Mouse (Mus musculus): ENCODE results near the gene Rabif. TPM values are rescaled to one million over a fixed set of nuclear protein-coding genes. Genes with fewer than 3 reads are reported as not detected.
"Not testable (repeated sequence)": the region's sequence is repeated elsewhere in the genome, so short reads cannot be mapped to it uniquely, and the experiment has no call there.

Rabif gene
- total RNA-seq, 1 experiment from 2014 or later, result 26.4 TPM

DNA sequence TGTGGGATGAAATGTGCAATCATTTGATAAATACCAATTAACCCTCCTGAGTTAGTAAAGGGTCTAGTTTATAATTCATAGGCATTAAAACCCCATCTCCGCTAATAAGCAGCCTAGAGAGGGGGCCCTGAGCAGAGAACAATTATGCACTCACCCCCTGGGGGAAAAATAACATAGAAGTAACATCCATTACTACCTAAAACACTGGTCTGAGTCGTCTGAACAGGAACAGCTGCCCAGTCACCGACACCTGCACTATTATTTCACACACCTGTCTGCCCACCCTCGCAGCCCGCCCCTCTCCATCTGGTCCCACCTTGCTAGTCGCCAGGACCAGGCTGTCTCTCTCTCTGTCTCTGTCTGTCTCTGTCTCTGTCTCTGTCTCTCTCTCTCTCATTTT lies 18.1 kb downstream of the Rabif start:
- DNase-seq, result no peak

DNA sequence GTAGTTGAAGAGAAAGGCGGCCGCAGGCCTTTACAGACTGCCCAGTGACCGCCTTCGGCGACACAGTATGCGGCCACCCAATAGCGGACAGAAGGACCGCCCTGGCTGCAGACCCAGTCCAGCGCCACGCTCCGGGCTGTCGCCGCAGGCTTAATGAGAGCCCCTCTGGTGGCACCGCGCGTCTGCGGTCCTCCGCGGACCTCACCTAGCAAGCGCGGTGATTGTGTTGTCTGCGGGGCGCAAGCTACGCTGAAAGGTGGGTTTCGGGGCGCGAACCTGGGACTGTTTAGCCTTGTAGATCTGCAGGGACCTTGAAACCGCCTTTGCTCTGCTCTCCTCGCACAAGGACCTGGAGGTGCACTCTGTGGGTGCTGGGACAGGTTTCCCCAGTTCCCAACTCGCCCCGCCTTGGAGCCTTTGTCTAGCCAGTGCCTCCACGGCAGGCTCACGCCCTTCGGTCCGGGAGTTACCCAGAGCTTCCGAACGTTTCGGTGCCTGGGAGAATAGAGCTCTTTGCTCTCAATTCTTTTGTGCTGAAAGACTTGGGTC lies 18.9 kb downstream of the Rabif start:
- peak; percentile 62 for DNase-seq

DNA sequence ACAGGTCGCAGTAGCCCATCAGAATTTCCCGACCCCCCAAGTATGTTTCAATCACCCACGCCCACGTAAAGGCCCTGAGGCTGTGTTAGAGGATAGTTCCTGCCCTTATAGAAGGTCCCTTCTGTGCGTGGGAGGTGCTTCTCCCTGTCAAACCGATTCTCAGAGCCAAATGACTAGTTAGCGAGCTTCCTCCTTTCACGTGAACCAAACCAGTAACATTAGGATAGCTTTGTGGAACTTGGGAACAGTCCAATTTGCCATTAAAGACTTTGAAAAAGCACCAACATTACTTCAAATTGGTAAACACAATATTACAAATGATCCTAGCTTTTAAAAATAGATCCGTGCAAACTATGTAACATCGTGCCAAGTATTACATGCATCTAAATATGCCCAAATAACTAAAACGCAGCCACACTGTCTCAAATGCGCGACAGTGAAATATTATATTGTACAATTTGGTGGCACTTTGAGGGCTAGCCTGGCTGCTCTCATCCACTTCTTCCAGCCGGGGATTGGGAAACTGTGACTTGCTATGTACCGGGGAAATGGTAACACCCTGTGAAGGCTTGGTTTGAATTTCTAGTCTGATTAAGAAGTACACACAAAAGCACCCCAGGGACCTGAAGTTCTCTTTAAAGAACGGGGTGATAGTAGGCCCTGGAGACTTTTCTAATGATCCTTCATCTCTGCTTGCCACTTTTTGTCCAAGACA lies 19.6 kb downstream of the Rabif start:
- DNase-seq, result peak; percentile 25

GRCm38 (mm10) chr1:134515891-134516290 lies 21.4 kb downstream of the Rabif start:
- DNase-seq, result no peak

GRCm38 (mm10) chr1:134516491-134517198 lies 22.2 kb downstream of the Rabif start:
- DNase-seq, result no peak

- not testable (repeated sequence) for DNase-seq
Observed at GRCm38 (mm10) chr1:134517841-134518240, 23.4 kb downstream of the Rabif start.

- DNase-seq, result peak; percentile 91
Observed at GRCm38 (mm10) chr1:134518677-134519076, 24.2 kb downstream of the Rabif start.

DNA sequence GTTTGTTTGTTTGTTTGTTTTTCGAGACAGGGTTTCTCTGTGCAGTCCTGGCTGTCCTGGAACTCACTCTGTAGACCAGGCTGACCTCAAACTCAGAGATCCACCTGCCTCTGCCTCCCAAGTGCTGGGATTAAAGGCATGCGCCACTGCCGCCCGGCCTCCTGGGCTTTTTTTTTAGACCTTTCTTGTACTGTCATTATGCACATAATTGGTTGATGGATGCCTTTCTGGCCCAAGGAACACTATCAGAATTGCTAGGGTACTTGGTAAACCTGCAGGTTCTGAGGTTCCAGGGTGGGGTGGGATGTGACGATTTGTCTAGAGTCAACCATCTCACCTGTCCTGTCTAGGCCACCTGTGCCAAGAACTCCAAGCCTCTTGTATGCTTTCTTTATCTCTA lies 24.8 kb downstream of the Rabif start:
- DNase-seq, result not testable (repeated sequence)

GRCm38 (mm10) chr1:134520001-134520721 lies 25.7 kb downstream of the Rabif start:
- no peak for DNase-seq

GRCm38 (mm10) chr1:134521163-134521562 lies 26.7 kb downstream of the Rabif start:
- no peak for DNase-seq

GRCm38 (mm10) chr1:134522325-134522724 lies 27.9 kb downstream of the Rabif start:
- no peak for DNase-seq

GRCm38 (mm10) chr1:134524424-134524823 lies 30.0 kb downstream of the Rabif start:
- DNase-seq, result peak; percentile 59

- DNase-seq, result no peak
Observed at GRCm38 (mm10) chr1:134525015-134525414, 30.6 kb downstream of the Rabif start.

DNA sequence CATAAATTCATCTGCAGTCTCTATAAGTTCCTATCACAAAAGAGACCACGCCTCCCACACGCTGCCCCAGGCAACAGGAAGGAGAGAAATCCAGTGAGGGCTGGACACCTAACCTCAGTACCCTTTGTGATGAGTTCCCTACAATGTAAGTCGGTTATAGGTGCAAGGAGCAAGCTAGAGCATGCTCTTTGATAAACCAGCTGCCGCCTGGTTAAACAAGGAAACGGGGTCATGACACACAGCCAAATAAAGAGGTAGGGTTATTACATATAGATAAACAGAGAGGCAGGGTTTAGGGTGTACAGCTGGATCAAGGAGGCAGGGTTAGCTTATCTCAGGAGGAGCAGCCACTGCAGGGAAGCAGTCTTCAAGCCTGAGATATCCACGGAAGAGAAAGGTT lies 32.3 kb downstream of the Rabif start:
- DNase-seq, result no peak

DNA sequence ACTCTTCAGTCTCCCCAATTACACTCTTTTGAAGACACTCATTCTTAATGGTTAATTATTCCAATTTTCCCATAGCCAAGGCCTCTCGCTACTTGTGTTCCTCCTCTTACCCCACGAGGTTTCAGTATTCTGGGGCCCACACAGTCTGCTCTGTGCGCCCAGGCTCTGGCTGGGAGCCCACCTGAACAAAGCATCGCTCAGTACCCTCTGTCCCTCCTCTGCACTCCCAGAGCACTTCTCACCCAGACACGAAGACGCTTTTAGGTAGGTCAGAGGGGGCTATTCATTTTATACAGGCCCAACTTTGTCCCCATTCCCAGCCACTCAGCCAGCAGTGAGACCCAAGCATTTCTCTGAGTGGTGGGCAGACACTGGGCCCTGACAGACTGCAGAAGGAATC lies 36.2 kb downstream of the Rabif start:
- no peak for DNase-seq

- not testable (repeated sequence) for DNase-seq
Observed at GRCm38 (mm10) chr1:134533710-134534109, 39.3 kb downstream of the Rabif start.

DNA sequence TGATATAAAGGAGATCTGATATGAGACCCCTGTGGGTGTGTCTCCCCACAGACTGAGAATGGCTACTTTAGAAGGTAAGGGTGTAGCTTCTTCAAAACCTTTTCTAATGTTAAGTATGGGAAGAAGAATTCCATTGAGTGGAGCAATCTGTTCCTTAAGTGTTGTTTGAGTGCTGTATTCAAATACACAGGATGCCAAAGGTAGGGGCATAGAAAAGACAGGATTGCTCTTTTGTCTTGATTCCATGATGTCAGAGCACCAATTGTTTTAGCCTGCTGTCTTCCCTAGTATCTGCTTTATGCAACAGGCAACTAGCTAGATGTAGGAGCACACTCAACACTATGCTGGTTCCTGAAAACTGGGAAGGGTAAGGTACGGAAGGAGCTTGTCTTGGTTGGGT lies 40.6 kb downstream of the Rabif start:
- no peak for DNase-seq

DNA sequence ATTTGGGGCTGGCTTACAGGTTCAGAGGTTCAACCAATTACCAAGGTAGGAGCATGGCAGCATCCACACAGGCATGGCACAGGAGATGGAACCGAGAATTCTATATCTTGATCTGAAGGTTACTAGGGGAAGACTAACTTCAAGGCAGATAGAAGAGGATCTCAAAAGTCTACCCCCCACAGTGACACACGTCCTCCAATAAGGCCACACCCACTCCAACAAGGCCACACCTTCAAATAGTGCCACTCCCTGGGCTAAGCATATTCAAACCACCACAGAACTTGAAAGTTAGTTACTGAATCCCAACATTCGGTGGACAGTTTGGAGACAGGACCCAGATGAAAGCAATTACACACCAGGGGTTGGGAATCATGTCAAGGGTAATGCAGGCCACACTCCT lies 41.1 kb downstream of the Rabif start:
- no peak for DNase-seq

DNA sequence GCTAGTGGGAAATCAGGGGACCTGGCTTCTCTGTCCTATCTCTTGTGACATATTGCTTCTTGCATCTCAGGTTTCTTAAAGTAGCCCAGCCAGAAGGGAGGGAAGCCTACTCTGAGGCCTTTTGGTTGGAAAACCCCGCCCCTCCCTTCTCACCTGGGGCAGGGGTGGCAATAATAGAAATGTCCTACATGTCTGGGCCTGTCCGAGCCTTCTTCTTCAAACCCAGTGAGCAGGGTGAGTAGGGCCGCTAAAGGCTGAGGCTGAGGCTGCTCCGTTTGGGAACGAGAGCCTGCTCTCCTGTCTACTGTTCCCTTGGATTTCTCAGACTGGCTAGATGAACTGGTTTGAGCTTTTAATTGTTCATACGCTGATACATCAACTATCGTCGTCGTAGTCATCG lies 46.2 kb downstream of the Rabif start:
- no peak for DNase-seq

DNA sequence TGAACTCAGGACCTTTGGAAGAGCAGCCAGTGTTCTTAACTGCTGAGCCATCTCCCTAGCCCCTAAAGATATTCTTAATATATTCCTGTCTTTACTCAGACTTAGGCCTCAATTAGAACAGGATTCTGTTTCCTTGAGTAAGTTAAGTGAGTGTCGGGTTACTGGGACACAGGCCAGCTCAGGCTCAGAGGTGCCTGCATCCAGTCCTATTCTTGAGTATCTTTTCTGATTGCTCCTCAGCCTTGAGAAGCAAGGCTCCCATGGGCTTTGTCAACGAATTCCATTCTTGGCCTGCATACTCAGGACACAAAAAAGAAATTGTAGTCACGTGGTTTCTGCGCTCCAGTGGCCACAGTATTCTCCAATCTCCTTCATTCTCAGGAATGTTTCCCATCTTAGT lies 53.8 kb downstream of the Rabif start:
- DNase-seq, result peak; percentile 29

- no peak for DNase-seq
Observed at GRCm38 (mm10) chr1:134549632-134550132, 55.2 kb downstream of the Rabif start, which contains the start of gene Mgat4e. TSS of gene Mgat4e (minus strand) at chr1:134549682.

- DNase-seq, result no peak
Observed at GRCm38 (mm10) chr1:134551869-134552268, 57.4 kb downstream of the Rabif start.

DNA sequence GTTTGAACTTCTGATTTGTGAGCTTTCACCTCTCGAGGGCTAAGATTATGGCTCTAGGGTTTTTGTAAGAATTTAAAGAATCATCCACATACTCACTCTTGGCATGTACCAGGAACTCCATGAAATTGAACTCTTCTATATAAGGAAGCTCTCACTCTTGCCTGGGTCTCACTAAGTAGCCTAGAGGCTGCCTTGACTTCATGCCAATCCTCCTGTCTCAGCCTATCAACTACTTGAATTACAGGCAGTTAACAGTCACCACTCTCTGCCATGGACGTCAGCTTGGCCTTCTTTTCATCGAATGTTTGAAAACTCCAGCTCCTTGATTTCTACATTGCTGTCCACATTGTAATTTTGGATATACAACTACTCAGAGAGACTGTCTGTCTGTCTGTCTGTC lies 57.9 kb downstream of the Rabif start:
- DNase-seq, result no peak
